Mouse (Mus musculus) cerebellum, adult 2 months (tissue): ENCODE data around the gene Brinp2. TPM values are rescaled to one million over a fixed set of nuclear protein-coding genes. Genes with fewer than 3 reads are reported as not detected.

Experiments
- DNase-seq, 2 experiments: peaks; one replicate each; pipeline ENCODE4 v3.0.0; 2021
- H3K27ac ChIP-seq: fragments of 200-500 bp; 2 replicates; pipeline ENCODE4 v1.5.1; 2012; ENCODE audit warnings: low read length, control low read depth, inconsistent platforms; ENCODE audit not compliant: insufficient read depth
- H3K27me3 ChIP-seq: fragments of 200-500 bp; 2 replicates; pipeline ENCODE4 v1.6.1; 2012; ENCODE audit warnings: inconsistent platforms, mild to moderate bottlenecking, low read length, moderate library complexity; ENCODE audit not compliant: control insufficient read depth, insufficient read depth
- H3K4me1 ChIP-seq: fragments of 200-500 bp; 2 replicates; pipeline ENCODE4 v1.6.1; 2011; ENCODE audit warnings: low read length; ENCODE audit not compliant: control insufficient read depth, insufficient read depth
- H3K4me3 ChIP-seq: fragments of 200-500 bp; replicated peaks from 2 replicates; pipeline ENCODE3; 2011; ENCODE audit warnings: mild to moderate bottlenecking, low read depth, low read length, control low read depth; ENCODE audit not compliant: insufficient read depth
- CTCF ChIP-seq: fragments of 200-500 bp; IDR thresholded peaks from 2 replicates; pipeline ENCODE4 v1.5.1; 2011; ENCODE audit warnings: low read depth, mild to moderate bottlenecking, control low read depth, low read length, moderate library complexity, borderline replicate concordance; ENCODE audit not compliant: insufficient read depth
- POLR2A ChIP-seq: fragments of 200-500 bp; IDR thresholded peaks from 2 replicates; pipeline ENCODE4 v1.6.1; 2011; ENCODE audit warnings: low read length, control low read depth, borderline replicate concordance; ENCODE audit not compliant: insufficient read depth
- WGBS: fragments of 180-500 bp; shearing (Covaris S2); methylation state at CpG from one replicate; pipeline ENCODE4 v1.1.7; 2018; 5-methylcytosine and 5-hydroxymethylcytosine counted together
- polyA plus RNA-seq: library from polyadenylated mRNA; depleted of rRNA; stranded (reverse); fragments of >200 nt; gene quantifications from 2 replicates; pipeline ENCODE4 v1.2.3, GENCODE M21; 2012; rRNA removed

Brinp2 gene
- 18.1 and 21.0 TPM in 2 replicates for polyA plus RNA-seq

- peaks cover 7% of the 10 kb centered on the region; the same call in 1 of the 2 replicates for H3K4me1 ChIP-seq
- H3K27me3 ChIP-seq = no peaks in the 10 kb centered on the region
- H3K4me3 ChIP-seq = peak within 1 kb of the TSS; percentile 88
- TF ChIP-seq POLR2A = peak; percentile 85; the same call in 1 of the 2 replicates
- no peak for TF ChIP-seq CTCF
- H3K27ac ChIP-seq = peak within 1 kb of the TSS; percentile 19
- DNase-seq = peak; percentile 96 to 97
- WGBS = 1% methylated on average over 30 of the region's 30 CpGs
Measured at GRCm38 (mm10) chr1:158356051-158356461, at the start of gene Brinp2. Gene Brinp2, minus strand, starts transcription at chr1:158356326.

- no peak for TF ChIP-seq CTCF
- TF ChIP-seq POLR2A = no peak
- no peak overlapping the region for H3K4me3 ChIP-seq
- DNase-seq = no peak
- H3K4me1 ChIP-seq = peaks cover 2% of the 10 kb centered on the region
- no peak overlapping the region for H3K27ac ChIP-seq
- WGBS = 83% methylated on average over 2 of the region's 2 CpGs
- H3K27me3 ChIP-seq = no peaks in the 10 kb centered on the region
Measured at GRCm38 (mm10) chr1:158400898-158401297, 44.8 kb upstream of the Brinp2 start.

- 93% methylated on average over 2 of the region's 2 CpGs for WGBS
- no peak for TF ChIP-seq CTCF
- Histone ChIP-seq H3K27me3 (no peaks in the 10 kb centered on the region), H3K4me3 (no peak overlapping the region), H3K27ac (no peak overlapping the region), H3K4me1 (no peaks in the 10 kb centered on the region)
- DNase-seq = no peak
Measured at GRCm38 (mm10) chr1:158397058-158397457, 40.9 kb upstream of the Brinp2 start.

- Histone ChIP-seq H3K4me1 (peaks cover 5% of the 10 kb centered on the region; the same call in 1 of the 2 replicates), H3K4me3 (no peak overlapping the region), H3K27ac (no peak overlapping the region), H3K27me3 (no peaks in the 10 kb centered on the region)
- TF ChIP-seq POLR2A (no peak), CTCF (no peak)
- 74% methylated on average over 4 of the region's 4 CpGs for WGBS
- no peak for DNase-seq
Measured at GRCm38 (mm10) chr1:158390693-158391092, 34.6 kb upstream of the Brinp2 start.

- DNase-seq = no peak
- no peak overlapping the region for H3K4me3 ChIP-seq
- H3K27ac ChIP-seq = no peak overlapping the region
- H3K27me3 ChIP-seq = no peaks in the 10 kb centered on the region
- H3K4me1 ChIP-seq = peaks cover 5% of the 10 kb centered on the region; the same call in 1 of the 2 replicates
- TF ChIP-seq POLR2A (no peak), CTCF (no peak)
- 96% methylated on average over 4 of the region's 4 CpGs for WGBS
Measured at GRCm38 (mm10) chr1:158388995-158389394, 32.9 kb upstream of the Brinp2 start.

GRCm38 (mm10) chr1:158386781-158387180 is 30.7 kb upstream of the Brinp2 start:
- no peak for DNase-seq
- Histone ChIP-seq H3K4me3 (no peak overlapping the region), H3K4me1 (peaks cover 5% of the 10 kb centered on the region; the same call in 1 of the 2 replicates), H3K27ac (no peak overlapping the region), H3K27me3 (no peaks in the 10 kb centered on the region)
- TF ChIP-seq CTCF = no peak
- TF ChIP-seq POLR2A = no peak
- 32% methylated on average over 3 of the region's 3 CpGs for WGBS

GRCm38 (mm10) chr1:158385311-158385710 is 29.2 kb upstream of the Brinp2 start:
- peaks cover 5% of the 10 kb centered on the region; the same call in 1 of the 2 replicates for H3K4me1 ChIP-seq
- no peaks in the 10 kb centered on the region for H3K27me3 ChIP-seq
- no peak for TF ChIP-seq CTCF
- no peak overlapping the region for H3K27ac ChIP-seq
- WGBS = 97% methylated on average over 2 of the region's 2 CpGs
- H3K4me3 ChIP-seq = no peak overlapping the region
- no peak for DNase-seq

- DNase-seq = no peak
- 90% methylated on average over 3 of the region's 3 CpGs for WGBS
- TF ChIP-seq POLR2A = no peak
- TF ChIP-seq CTCF = no peak
- Histone ChIP-seq H3K27me3 (no peaks in the 10 kb centered on the region), H3K4me1 (peaks cover 5% of the 10 kb centered on the region; the same call in 1 of the 2 replicates), H3K4me3 (no peak overlapping the region), H3K27ac (no peak overlapping the region)
Measured at GRCm38 (mm10) chr1:158383210-158383609, 27.1 kb upstream of the Brinp2 start.
